Mouse (Mus musculus) 3T3-L1 (cell line): ENCODE results near the gene Bri3.
A peak's percentile ranks its signal among the peaks of the same experiment; 100 is the strongest.

Experiments used
- DNase-seq: peaks from one replicate; pipeline ENCODE4 v3.0.0-alpha.2; 2015; ENCODE audit warnings: low read depth, low spot score

Gene Bri3

GRCm38 (mm10) chr5:144243901-144244487, at the start of gene Bri3:
Gene Bri3, plus strand, starts transcription at chr5:144244437.
- no peak for DNase-seq

GRCm38 (mm10) chr5:144195567-144195966, 48.7 kb upstream of the Bri3 start:
- DNase-seq = no peak

GRCm38 (mm10) chr5:144200616-144201015, 43.6 kb upstream of the Bri3 start:
- DNase-seq = peak; percentile 44

GRCm38 (mm10) chr5:144202430-144202829, 41.8 kb upstream of the Bri3 start:
- peak; percentile 14 for DNase-seq

GRCm38 (mm10) chr5:144203398-144203959, 40.8 kb upstream of the Bri3 start:
- DNase-seq = no peak

- DNase-seq = no peak
Observed at GRCm38 (mm10) chr5:144204303-144204702, 39.9 kb upstream of the Bri3 start.

- DNase-seq = no peak
Observed at GRCm38 (mm10) chr5:144204911-144205310, 39.3 kb upstream of the Bri3 start.

- DNase-seq = no peak
Observed at GRCm38 (mm10) chr5:144206069-144206468, 38.2 kb upstream of the Bri3 start.

GRCm38 (mm10) chr5:144207478-144207877, 36.8 kb upstream of the Bri3 start:
- peak; percentile 63 for DNase-seq

- DNase-seq = peak; percentile 68
Observed at GRCm38 (mm10) chr5:144214453-144214852, 29.8 kb upstream of the Bri3 start.

- no peak for DNase-seq
Observed at GRCm38 (mm10) chr5:144215992-144216391, 28.2 kb upstream of the Bri3 start.

GRCm38 (mm10) chr5:144218061-144218460, 26.2 kb upstream of the Bri3 start:
- DNase-seq = no peak

- DNase-seq = no peak
Observed at GRCm38 (mm10) chr5:144219306-144219705, 24.9 kb upstream of the Bri3 start.

GRCm38 (mm10) chr5:144219936-144220335, 24.3 kb upstream of the Bri3 start:
- no peak for DNase-seq

- DNase-seq = peak; percentile 45
Observed at GRCm38 (mm10) chr5:144221305-144221704, 22.9 kb upstream of the Bri3 start.

- DNase-seq = no peak
Observed at GRCm38 (mm10) chr5:144222811-144223502, 21.3 kb upstream of the Bri3 start.

GRCm38 (mm10) chr5:144223503-144223862, 20.8 kb upstream of the Bri3 start, which contains the start of gene Tecpr1:
Gene Tecpr1, minus strand, starts transcription at chr5:144223615.
- peak; percentile 96 for DNase-seq

GRCm38 (mm10) chr5:144223899-144224816, 20.1 kb upstream of the Bri3 start:
- DNase-seq = no peak

- no peak for DNase-seq
Observed at GRCm38 (mm10) chr5:144226220-144226619, 18.0 kb upstream of the Bri3 start.

GRCm38 (mm10) chr5:144230216-144230615, 14.0 kb upstream of the Bri3 start:
- DNase-seq = no peak

- peak; percentile 64 for DNase-seq
Observed at GRCm38 (mm10) chr5:144231410-144231809, 12.8 kb upstream of the Bri3 start.

GRCm38 (mm10) chr5:144232531-144232930, 11.7 kb upstream of the Bri3 start:
- DNase-seq = no peak
